Mouse (Mus musculus): ENCODE measurements around the gene H2-DMa. TPM values are rescaled to one million over a fixed set of nuclear protein-coding genes. Genes with fewer than 3 reads are reported as not detected.

H2-DMa gene
- polyA plus RNA-seq, 1 experiment from 2014 or later = 6.9 TPM

DNA sequence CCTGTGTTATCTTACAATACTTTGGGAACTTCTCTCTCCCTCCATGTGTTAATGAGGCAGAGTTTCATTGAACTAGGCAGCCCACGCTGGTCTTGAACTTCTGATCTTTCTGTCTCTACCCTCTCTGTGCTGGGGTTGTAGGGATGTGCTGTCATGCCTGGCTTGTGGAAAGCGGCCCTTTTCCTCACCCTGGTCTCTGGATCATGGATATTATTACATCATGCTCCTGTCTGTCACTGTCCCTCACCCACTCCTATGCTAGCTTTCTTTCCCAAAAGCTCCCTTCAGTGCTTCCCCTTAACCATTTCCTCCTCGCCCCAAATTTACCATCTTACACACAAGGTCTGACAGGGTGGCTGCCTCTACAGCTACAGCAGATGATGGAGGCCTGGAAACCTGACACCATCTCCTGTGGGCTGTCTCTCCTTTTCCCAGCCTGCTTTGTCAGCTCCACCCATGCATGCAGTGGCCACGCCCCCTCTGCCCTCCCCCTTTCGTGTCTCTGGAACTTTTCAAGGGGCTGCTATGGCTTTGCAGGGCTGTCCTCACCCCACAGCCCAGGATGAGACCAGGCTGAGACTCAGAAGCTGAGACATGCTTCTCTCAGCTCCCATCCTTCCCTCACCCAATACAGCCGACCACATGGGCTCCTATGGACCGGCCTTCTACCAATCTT lies 26.0 kb upstream of the H2-DMa start:
- DNase-seq (ENCODE audit: extremely low spot score, low spot score) = peak; percentile 72
- Histone ChIP-seq H3K27ac (0 out of 2 replicates have a peak overlapping the region, but pooled peaks have one; percentile 16), H3K27me3 (ENCODE audit: poor library complexity, severe bottlenecking) (0 out of 2 replicates have a peak, but pooled peaks cover 5% of the 10 kb centered on the region), H3K4me3 (peak overlapping the region; percentile 23), H3K9me3 (peaks cover 5% of the 10 kb centered on the region), H3K4me1 (peaks cover 11% of the 10 kb centered on the region), H3K36me3 (replicated peaks) (no peaks in the 10 kb centered on the region)
- 40% methylated on average over 7 of the region's 7 CpGs for WGBS

- Histone ChIP-seq H3K4me3 (no peak overlapping the region), H3K36me3 (replicated peaks) (no peaks in the 10 kb centered on the region), H3K27ac (no peak overlapping the region), H3K27me3 (ENCODE audit: poor library complexity, severe bottlenecking) (0 out of 2 replicates have a peak, but pooled peaks cover 5% of the 10 kb centered on the region), H3K4me1 (peaks cover 13% of the 10 kb centered on the region), H3K9me3 (peaks cover 5% of the 10 kb centered on the region)
- no peak for DNase-seq (ENCODE audit: extremely low spot score, low spot score)
- WGBS = 87% methylated on average over 27 of the region's 27 CpGs
Measured at GRCm38 (mm10) chr17:34094283-34095035, 24.9 kb upstream of the H2-DMa start.

DNA sequence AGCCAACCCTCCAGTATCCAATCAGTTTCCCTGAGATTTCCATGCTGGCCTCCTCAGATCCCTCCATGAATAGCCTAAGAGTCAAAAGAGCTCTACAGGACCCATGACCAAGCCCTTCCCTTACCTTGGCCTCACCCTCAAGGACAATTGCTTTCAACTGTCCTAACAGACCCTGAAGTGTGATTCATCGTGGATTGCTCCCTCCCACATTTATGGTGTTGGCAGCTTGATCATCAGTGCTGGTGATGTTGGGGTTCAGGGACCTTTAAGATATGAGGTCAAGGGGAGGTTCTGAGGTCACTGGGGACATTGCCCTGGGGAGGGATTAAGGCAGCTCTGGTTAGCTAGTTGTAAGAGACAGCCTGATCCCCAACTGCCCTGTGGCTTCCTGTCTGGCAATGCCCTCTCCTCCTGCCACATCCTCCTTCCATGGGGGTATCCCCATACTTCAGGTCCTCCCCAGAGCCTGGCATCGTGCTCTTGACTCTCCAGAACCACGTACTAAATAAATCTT lies 22.8 kb upstream of the H2-DMa start:
- WGBS = 77% methylated on average over 3 of the region's 3 CpGs
- H3K4me1 ChIP-seq = peaks cover 15% of the 10 kb centered on the region

GRCm38 (mm10) chr17:34097272-34097671 lies 22.1 kb upstream of the H2-DMa start:
- H3K4me1 ChIP-seq = peaks cover 18% of the 10 kb centered on the region
- no peak for DNase-seq (ENCODE audit: extremely low spot score, low spot score)
- H3K27ac ChIP-seq = no peak overlapping the region
- no peak overlapping the region for H3K4me3 ChIP-seq
- H3K9me3 ChIP-seq = peaks cover 5% of the 10 kb centered on the region
- H3K36me3 ChIP-seq (replicated peaks) = no peaks in the 10 kb centered on the region
- peaks cover 18% of the 10 kb centered on the region for H3K27me3 ChIP-seq (ENCODE audit: poor library complexity, severe bottlenecking)
- WGBS = 76% methylated on average over 5 of the region's 5 CpGs

More for the DNA sequence above, 22.8 kb upstream of the H2-DMa start:
- Histone ChIP-seq H3K36me3 (replicated peaks) (no peaks in the 10 kb centered on the region), H3K4me3 (no peak overlapping the region), H3K9me3 (peaks cover 5% of the 10 kb centered on the region), H3K27me3 (ENCODE audit: poor library complexity, severe bottlenecking) (peaks cover 18% of the 10 kb centered on the region), H3K27ac (no peak overlapping the region)
- DNase-seq (ENCODE audit: extremely low spot score, low spot score) = no peak

- H3K36me3 ChIP-seq (replicated peaks) = no peaks in the 10 kb centered on the region
- DNase-seq (ENCODE audit: extremely low spot score, low spot score) = no peak
- no peak overlapping the region for H3K4me3 ChIP-seq
- no peak overlapping the region for H3K27ac ChIP-seq
- H3K9me3 ChIP-seq = peaks cover 5% of the 10 kb centered on the region
- peaks cover 18% of the 10 kb centered on the region for H3K27me3 ChIP-seq (ENCODE audit: poor library complexity, severe bottlenecking)
- WGBS = 73% methylated on average over 10 of the region's 10 CpGs
- peaks cover 9% of the 10 kb centered on the region for H3K4me1 ChIP-seq
Measured at GRCm38 (mm10) chr17:34098709-34099479, 20.4 kb upstream of the H2-DMa start.

GRCm38 (mm10) chr17:34099531-34099930 lies 19.8 kb upstream of the H2-DMa start:
- peaks cover 8% of the 10 kb centered on the region for H3K4me1 ChIP-seq
- no peak for DNase-seq (ENCODE audit: extremely low spot score, low spot score)
- H3K27ac ChIP-seq = no peak overlapping the region
- 71% methylated on average over 5 of the region's 5 CpGs for WGBS
- H3K9me3 ChIP-seq = peaks cover 2% of the 10 kb centered on the region
- H3K36me3 ChIP-seq (replicated peaks) = no peaks in the 10 kb centered on the region
- peaks cover 15% of the 10 kb centered on the region for H3K27me3 ChIP-seq (ENCODE audit: poor library complexity, severe bottlenecking)
- no peak overlapping the region for H3K4me3 ChIP-seq

DNA sequence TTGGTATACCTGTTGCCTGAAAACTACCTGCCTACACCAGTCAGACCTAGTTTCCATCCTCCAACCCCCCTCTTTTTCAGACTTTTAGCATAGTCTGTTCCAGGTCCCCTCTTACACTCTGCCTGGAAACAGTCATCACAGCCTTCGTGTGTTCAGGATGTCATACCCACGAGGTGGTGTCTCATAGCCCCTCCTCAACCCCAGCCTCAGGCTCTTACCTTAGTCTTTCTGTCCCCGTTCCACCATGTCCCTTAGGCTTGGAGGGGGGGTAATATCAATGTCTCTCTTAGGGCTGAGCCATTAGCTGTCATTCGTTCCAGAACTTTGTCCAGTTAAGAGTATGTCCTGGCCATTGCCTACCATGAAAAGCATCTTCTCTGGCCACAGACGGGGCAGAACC lies 18.2 kb upstream of the H2-DMa start:
- Histone ChIP-seq H3K4me1 (peaks cover 8% of the 10 kb centered on the region), H3K4me3 (no peak overlapping the region; the same call in 1 of the 2 replicates), H3K9me3 (no peaks in the 10 kb centered on the region), H3K27me3 (ENCODE audit: poor library complexity, severe bottlenecking) (peaks cover 13% of the 10 kb centered on the region), H3K27ac (no peak overlapping the region), H3K36me3 (replicated peaks) (no peaks in the 10 kb centered on the region)
- 39% methylated on average over 5 of the region's 5 CpGs for WGBS
- no peak for DNase-seq (ENCODE audit: extremely low spot score, low spot score)

DNA sequence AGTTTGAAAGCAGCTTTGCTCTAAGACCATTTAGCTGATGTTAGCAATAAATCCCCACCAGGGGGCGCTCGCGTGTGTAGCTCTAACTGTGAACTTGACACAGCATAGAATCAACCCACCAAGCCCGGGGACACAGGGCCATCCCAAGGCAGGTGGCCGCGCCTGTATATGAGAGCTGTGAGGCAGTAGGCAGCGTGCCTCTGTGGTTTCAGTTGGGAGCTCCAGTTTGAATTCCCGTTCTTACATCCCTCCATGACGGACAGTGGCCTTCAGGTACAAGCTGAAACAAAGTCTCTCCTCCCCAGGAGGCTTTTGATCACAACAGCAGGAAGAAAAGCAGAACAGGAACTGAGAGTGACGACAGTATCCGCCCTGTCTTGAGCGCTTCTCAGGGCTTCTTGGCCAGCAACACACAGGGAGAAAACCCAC lies 17.7 kb upstream of the H2-DMa start:
- DNase-seq (ENCODE audit: extremely low spot score, low spot score) = peak; percentile 93
- Histone ChIP-seq H3K9me3 (no peaks in the 10 kb centered on the region), H3K27me3 (ENCODE audit: poor library complexity, severe bottlenecking) (peaks cover 13% of the 10 kb centered on the region), H3K27ac (no peak overlapping the region), H3K36me3 (replicated peaks) (no peaks in the 10 kb centered on the region), H3K4me1 (peaks cover 8% of the 10 kb centered on the region), H3K4me3 (peak overlapping the region; percentile 24; the same call in 1 of the 2 replicates)
- 9% methylated on average over 12 of the region's 12 CpGs for WGBS

GRCm38 (mm10) chr17:34102831-34103230 lies 16.5 kb upstream of the H2-DMa start:
- Histone ChIP-seq H3K4me1 (peaks cover 8% of the 10 kb centered on the region), H3K27me3 (ENCODE audit: poor library complexity, severe bottlenecking) (peaks cover 13% of the 10 kb centered on the region), H3K27ac (no peak overlapping the region), H3K36me3 (replicated peaks) (peaks cover 4% of the 10 kb centered on the region; the same call in 1 of the 2 replicates), H3K4me3 (no peak overlapping the region), H3K9me3 (no peaks in the 10 kb centered on the region)
- 87% methylated on average over 6 of the region's 6 CpGs for WGBS
- no peak for DNase-seq (ENCODE audit: extremely low spot score, low spot score)

- H3K27ac ChIP-seq = no peak overlapping the region
- H3K9me3 ChIP-seq = no peaks in the 10 kb centered on the region
- peaks cover 21% of the 10 kb centered on the region for H3K36me3 ChIP-seq (replicated peaks)
- no peak overlapping the region for H3K4me3 ChIP-seq
- DNase-seq (ENCODE audit: extremely low spot score, low spot score) = no peak
- peaks cover 13% of the 10 kb centered on the region for H3K27me3 ChIP-seq (ENCODE audit: poor library complexity, severe bottlenecking)
- H3K4me1 ChIP-seq = peaks cover 8% of the 10 kb centered on the region
- WGBS = 89% methylated on average over 9 of the region's 9 CpGs
Measured at GRCm38 (mm10) chr17:34104804-34105203, 14.5 kb upstream of the H2-DMa start.

DNA sequence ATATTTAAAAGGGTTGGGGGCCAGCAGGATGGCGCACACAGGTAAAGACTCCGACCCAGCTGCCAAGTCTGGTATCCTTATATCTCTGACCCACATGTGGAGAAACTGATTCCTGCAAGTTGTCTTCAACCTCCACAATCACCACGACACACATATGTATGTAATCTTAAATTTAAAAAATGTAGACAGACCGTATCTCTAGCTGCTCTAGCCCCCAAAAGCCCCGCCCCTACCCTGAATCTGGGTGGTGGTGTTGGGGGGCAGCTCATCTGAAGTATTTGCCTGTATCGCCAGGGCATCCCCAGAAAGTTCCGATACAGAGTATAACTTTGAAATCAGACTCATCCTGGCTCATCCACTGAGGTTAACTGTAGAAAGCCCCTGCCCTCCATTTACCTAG lies 12.8 kb upstream of the H2-DMa start:
- Histone ChIP-seq H3K9me3 (no peaks in the 10 kb centered on the region), H3K27ac (no peak overlapping the region), H3K4me3 (no peak overlapping the region), H3K27me3 (ENCODE audit: poor library complexity, severe bottlenecking) (no peaks in the 10 kb centered on the region), H3K36me3 (replicated peaks) (peaks cover 38% of the 10 kb centered on the region), H3K4me1 (peaks cover 21% of the 10 kb centered on the region)
- WGBS = 89% methylated on average over 7 of the region's 7 CpGs
- DNase-seq (ENCODE audit: extremely low spot score, low spot score) = no peak

DNA sequence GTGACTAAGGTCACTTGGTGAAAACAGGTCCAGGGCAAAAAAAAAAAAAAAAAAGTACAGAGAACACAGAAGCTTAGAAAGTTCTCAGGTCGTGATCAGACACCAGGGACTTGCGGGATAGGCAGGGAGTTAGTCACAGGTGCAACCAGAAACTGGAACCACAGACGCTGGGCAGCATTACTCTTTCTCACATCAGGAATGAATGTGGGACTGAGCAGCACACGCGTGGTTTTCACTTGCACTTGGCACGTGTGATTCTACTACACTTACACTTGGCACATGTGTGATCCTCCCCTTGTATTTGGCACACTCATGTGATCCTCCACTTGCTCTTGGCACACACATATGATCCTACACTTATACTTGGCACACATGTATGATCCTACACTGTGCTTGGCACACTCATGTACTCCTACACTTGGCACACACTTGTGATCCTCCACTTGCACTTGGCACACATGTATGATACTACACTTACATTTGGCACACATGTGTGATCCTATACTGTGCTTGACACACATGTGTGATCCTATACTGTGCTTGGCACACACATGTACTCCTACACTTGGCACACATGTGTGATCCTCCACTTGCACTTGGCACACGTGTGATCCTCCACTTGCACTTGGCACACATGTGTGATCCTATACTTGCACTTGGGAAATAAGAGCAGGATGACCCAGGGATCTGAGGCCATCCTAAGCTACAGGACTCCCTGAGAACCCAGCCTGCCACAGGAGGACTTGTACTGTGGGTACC lies 12.1 kb upstream of the H2-DMa start:
- H3K4me3 ChIP-seq = no peak overlapping the region
- H3K36me3 ChIP-seq (replicated peaks) = peaks cover 45% of the 10 kb centered on the region
- H3K9me3 ChIP-seq = no peaks in the 10 kb centered on the region
- DNase-seq (ENCODE audit: extremely low spot score, low spot score) = no peak
- H3K27ac ChIP-seq = no peak overlapping the region
- no peaks in the 10 kb centered on the region for H3K27me3 ChIP-seq (ENCODE audit: poor library complexity, severe bottlenecking)
- H3K4me1 ChIP-seq = peaks cover 21% of the 10 kb centered on the region
- WGBS = 84% methylated on average over 7 of the region's 7 CpGs

Measured in forebrain, embryonic 10.5 days (tissue).